Mouse (Mus musculus) intestine, embryonic 14.5 days (tissue): ENCODE data around the gene Olfr1393. TPM values are rescaled to one million over a fixed set of nuclear protein-coding genes. Genes with fewer than 3 reads are reported as not detected.
A peak's percentile ranks its signal among the peaks of the same experiment; 100 is the strongest.

Experiments
- ATAC-seq: fragments of 200-750 bp; cut with Nextera tagmentation; replicated peaks from 2 replicates; pipeline ENCODE4 v1.8.0; 2017; ENCODE audit warnings: low read depth, moderate number of reproducible peaks, moderate TSS enrichment, moderate library complexity; ENCODE audit not compliant: low FRiP score, low TSS enrichment
- DNase-seq: peaks from one replicate; pipeline ENCODE4 v3.0.0-alpha.2; 2018; ENCODE audit warnings: low spot score
- H3K27ac ChIP-seq: fragments of 300-500 bp; sonication (generic); 2 replicates; pipeline ENCODE4 v1.5.1; 2014; ENCODE audit warnings: low read depth, mild to moderate bottlenecking, control low read depth
- H3K27me3 ChIP-seq: fragments of 300-500 bp; sonication (generic); replicated peaks from 2 replicates; pipeline ENCODE4 v1.6.1; 2014; ENCODE audit warnings: low read length, control low read depth; ENCODE audit not compliant: control insufficient read depth, insufficient read depth
- H3K36me3 ChIP-seq: fragments of 300-500 bp; sonication (generic); 2 replicates; pipeline ENCODE4 v1.6.1; 2014; ENCODE audit warnings: low read length, control low read depth; ENCODE audit not compliant: control insufficient read depth, insufficient read depth
- H3K4me1 ChIP-seq: fragments of 300-500 bp; sonication (generic); replicated peaks from 2 replicates; pipeline ENCODE4 v1.6.1; 2014; ENCODE audit warnings: low read length, control low read depth, mixed read lengths; ENCODE audit not compliant: control insufficient read depth, insufficient read depth
- H3K4me2 ChIP-seq: fragments of 300-500 bp; sonication (generic); 2 replicates; pipeline ENCODE4 v1.6.1; 2014; ENCODE audit warnings: low read length
- H3K4me3 ChIP-seq: fragments of 300-500 bp; sonication (generic); 2 replicates; pipeline ENCODE4 v1.5.1; 2014; ENCODE audit warnings: low read depth, low read length, control low read depth, mixed read lengths
- H3K9ac ChIP-seq: fragments of 300-500 bp; sonication (generic); 2 replicates; pipeline ENCODE4 v1.6.1; 2014; ENCODE audit warnings: mild to moderate bottlenecking, low read length
- H3K9me3 ChIP-seq: fragments of 300-500 bp; sonication (generic); 2 replicates; pipeline ENCODE4 v1.6.1; 2016; ENCODE audit warnings: low read length, control low read depth; ENCODE audit not compliant: control insufficient read depth
- WGBS: fragments of 180-500 bp; shearing (Covaris S2); extraction: QIAGEN DNeasy Blood & Tissue Kit; methylation state at CpG from one replicate; pipeline ENCODE4 v1.1.7; 2014; 5-methylcytosine and 5-hydroxymethylcytosine counted together
- polyA plus RNA-seq: library from polyadenylated mRNA; unstranded; fragments of >200 nt; fragmentation: Nextera tagmentation; extraction: Ambion mirVana; gene quantifications from 2 replicates; pipeline ENCODE4 v1.2.1, GENCODE M21; 2014

Gene Olfr1393
- polyA plus RNA-seq, 1 experiment from 2014 or later = not detected

DNA sequence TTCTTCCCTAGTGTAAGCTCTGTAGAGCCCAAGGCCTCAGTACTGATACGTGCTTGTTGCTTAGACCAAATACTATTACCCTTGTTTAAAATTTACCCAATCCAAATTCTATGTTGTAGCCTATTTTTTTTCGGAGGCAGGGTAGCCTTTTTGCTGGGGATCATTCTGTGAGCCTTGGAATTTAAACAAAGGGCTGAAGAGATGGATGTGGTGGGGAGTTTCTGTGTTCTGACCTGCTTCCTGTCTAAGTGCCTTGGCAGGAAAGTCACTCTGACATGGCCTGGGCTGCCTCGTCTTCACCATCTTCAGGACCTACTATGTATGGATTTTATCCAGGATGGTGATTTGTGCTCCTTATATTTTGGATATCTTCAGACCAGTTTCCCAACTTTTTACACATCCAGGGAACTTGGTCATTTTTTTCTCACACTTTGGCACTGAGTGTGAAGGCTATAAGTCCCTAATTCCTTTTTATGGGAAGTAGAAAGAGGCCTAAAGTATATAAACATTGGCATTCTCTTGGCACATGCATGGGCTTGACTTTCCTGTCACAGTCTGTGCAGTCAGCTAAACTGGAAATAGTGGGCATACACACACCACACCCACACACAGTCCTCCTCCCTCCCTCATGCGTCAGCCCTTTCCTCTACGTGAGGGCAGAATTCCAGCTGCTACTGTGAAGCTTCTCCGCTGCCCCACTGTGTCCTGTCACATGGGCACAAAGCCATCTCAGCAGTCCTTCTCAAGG, 29.7 kb upstream of the Olfr1393 start:
- Histone ChIP-seq H3K4me2 (no peak overlapping the region), H3K4me1 (peaks cover 63% of the 10 kb centered on the region), H3K9ac (no peak overlapping the region), H3K4me3 (no peak overlapping the region), H3K36me3 (peaks cover 9% of the 10 kb centered on the region; the same call in 1 of the 2 replicates), H3K27me3 (no peaks in the 10 kb centered on the region), H3K27ac (peak overlapping the region; percentile 88; the same call in 1 of the 2 replicates), H3K9me3 (no peaks in the 10 kb centered on the region)
- WGBS = 46% methylated on average over 6 of the region's 6 CpGs
- ATAC-seq (no peak), DNase-seq (no peak)

DNA sequence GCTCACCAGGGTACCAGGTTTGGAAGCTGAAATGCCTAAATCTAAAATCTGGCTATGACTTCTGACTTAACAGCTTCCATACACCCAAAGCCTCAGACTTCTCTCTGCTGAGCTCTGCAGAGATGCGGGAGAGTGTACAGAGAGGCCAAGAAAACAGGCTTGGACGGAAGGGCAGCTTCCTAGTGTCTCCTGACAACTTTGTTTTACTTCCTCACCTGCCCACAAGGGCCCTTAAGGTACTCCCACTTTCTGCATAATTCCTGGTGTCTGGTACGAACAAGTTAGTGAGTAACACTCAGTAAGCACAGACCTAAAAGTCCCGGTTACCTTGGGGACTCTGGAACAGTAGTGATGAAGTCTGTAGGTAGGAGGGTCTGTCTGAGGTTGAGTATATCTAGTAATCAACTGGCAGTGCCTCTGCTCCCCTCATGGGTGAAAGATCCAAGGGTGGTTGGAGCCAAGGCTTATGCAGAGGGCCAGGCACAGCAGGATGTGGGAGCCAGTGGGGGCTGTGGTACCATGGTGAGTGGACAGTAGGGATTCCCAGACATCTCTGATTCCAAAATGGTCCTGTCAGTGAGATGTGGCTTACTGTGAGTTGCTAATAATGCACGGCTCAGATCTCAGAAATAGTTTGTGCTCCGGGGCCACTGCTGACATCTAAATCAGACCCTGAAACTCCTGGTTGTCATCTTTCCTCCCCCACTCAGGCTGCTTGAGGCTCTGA, 29.0 kb upstream of the Olfr1393 start:
- H3K4me3 ChIP-seq = no peak overlapping the region
- H3K27ac ChIP-seq = peak overlapping the region; percentile 88; the same call in 1 of the 2 replicates
- H3K36me3 ChIP-seq = peaks cover 16% of the 10 kb centered on the region
- peak overlapping the region; percentile 87; the same call in 1 of the 2 replicates for H3K4me2 ChIP-seq
- H3K9ac ChIP-seq = no peak overlapping the region
- no peaks in the 10 kb centered on the region for H3K9me3 ChIP-seq
- WGBS = 80% methylated on average over 6 of the region's 6 CpGs
- ATAC-seq = no peak
- DNase-seq = no peak
- H3K27me3 ChIP-seq = no peaks in the 10 kb centered on the region
- H3K4me1 ChIP-seq = peaks cover 63% of the 10 kb centered on the region

DNA sequence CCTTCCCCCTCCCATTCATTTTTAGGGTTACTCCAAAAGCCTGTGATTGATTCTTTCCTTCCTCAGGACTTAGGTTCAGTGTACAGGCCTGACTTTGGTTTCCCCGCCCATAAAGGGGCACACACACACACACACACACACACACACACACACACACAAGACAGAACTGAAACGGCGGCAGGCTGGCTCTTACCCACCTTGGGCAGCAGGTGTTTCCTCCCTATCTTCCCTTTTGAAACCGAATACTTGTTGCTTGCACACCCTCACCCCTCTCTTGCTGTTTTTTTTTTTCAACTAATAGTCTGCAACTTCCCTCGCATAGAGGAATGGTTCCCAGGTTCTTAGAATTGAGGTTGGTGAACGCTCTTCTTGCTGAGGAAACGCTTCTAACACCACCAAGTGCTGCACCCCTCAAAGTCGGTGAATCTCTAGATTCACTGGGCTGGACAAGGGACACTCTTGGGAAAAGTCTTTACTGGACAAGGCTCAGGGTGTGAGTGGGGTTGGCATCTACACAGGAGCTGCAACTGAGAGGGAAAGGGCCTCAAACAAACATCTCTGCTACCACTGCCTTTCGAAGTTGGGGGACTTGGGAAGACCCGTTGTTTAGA, 28.2 kb upstream of the Olfr1393 start:
- ATAC-seq = no peak
- 22% methylated on average over 10 of the region's 10 CpGs for WGBS
- no peak for DNase-seq

DNA sequence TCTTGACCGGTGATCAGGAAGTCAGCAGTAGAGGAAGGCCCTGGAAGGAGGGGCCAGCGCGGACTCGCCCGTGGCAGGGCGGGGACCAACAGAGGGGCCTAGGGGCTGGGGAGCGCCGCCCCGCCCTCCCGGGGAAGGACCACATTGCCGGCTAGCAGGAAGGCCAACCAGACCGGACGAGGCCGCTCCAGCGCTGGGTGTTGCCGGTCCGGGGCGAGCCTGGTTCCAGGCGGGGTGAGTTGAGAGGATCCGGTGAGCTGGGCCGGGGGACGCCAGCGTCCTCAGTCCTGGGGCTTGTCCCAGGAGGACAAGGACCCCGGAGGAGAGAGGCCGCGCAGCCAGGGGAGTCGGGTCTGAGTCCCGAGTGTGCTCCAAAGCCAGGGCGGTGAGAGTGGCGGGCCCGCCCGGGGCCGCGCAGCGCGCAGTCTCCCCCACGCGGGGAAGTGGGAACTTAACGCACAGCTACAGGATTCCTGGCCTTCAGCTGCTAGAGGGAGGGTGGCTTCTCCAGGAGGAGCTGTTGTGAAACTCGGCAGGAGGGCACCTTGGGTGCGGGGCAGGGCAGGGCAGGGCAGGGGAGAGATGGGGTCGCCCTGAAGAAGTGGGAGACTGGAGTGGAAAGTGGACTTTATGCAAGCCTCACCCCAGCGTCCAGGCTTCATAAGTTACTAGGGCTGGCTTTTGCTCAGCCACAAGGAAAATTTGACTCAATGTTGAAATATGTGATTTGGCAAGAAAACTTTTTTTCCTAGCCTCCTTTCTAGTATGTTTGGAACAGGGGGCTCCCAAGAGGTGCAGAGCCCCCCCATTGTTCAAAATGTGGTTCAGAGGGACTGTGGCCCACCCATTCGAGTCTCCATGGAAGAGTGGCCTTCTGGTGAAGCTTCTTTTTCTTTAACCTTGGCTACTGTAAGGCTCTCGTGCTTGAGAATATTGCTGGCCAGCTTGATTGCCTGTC, 27.4 kb upstream of the Olfr1393 start:
- Histone ChIP-seq H3K4me1 (peaks cover 51% of the 10 kb centered on the region), H3K9me3 (no peaks in the 10 kb centered on the region), H3K4me3 (peak overlapping the region; percentile 65), H3K27me3 (no peaks in the 10 kb centered on the region), H3K4me2 (peak overlapping the region; percentile 87), H3K36me3 (peaks cover 31% of the 10 kb centered on the region), H3K27ac (peak overlapping the region; percentile 88), H3K9ac (peak overlapping the region; percentile 78)
- DNase-seq = peak; percentile 91
- WGBS = 2% methylated on average over 45 of the region's 45 CpGs
- peak; percentile 93 for ATAC-seq

More for the DNA sequence above, 28.2 kb upstream of the Olfr1393 start:
- Histone ChIP-seq H3K4me1 (peaks cover 59% of the 10 kb centered on the region), H3K36me3 (peaks cover 24% of the 10 kb centered on the region), H3K27me3 (no peaks in the 10 kb centered on the region), H3K9me3 (no peaks in the 10 kb centered on the region), H3K9ac (peak overlapping the region; percentile 78), H3K4me2 (peak overlapping the region; percentile 87), H3K27ac (peak overlapping the region; percentile 88), H3K4me3 (peak overlapping the region; percentile 65)

DNA sequence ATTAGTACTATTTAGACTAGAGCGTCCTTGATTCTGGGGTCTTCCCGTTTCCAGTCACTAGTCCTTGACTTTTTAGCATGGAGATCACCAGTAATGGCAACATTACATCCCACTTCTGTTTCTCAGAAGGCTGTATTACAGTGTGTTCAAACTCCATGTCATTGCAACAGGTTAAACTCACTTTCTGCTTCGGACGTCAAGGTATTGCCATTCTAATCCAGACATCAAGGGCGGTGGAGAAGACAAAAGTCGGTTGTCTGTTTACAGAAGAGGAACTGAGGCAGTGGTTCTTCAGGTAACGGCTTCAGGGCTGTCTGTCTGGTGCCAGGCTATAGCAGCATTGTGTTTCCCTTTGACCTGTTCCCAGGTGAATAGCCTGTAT, 26.7 kb upstream of the Olfr1393 start:
- no peaks in the 10 kb centered on the region for H3K9me3 ChIP-seq
- ATAC-seq = no peak
- DNase-seq = no peak
- H3K27me3 ChIP-seq = no peaks in the 10 kb centered on the region
- peak overlapping the region; percentile 78 for H3K9ac ChIP-seq
- 56% methylated on average over 7 of the region's 7 CpGs for WGBS
- peak overlapping the region; percentile 88; the same call in 1 of the 2 replicates for H3K27ac ChIP-seq
- H3K36me3 ChIP-seq = peaks cover 34% of the 10 kb centered on the region
- peaks cover 45% of the 10 kb centered on the region for H3K4me1 ChIP-seq
- H3K4me3 ChIP-seq = peak overlapping the region; percentile 65
- peak overlapping the region; percentile 87 for H3K4me2 ChIP-seq

DNA sequence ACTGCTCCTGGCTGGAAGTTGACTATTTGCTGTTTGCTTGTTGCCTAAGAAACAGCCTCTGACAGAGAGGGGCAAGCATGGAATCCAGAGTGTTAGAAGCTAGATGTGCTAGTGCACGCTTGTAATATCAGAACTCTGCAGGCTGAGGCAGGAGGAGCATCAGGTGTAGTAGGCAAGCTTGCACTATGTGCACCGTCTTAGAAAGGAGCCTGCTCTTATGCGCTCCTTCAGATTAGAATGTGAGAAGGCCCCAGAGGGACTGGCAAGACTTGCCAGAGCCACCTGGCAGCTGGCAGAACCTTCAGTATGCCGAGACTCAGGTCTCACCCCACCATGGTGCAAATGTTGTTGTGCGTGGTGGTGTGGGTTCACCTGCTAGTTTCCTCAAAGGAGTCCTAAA, 26.1 kb upstream of the Olfr1393 start:
- Histone ChIP-seq H3K27ac (no peak overlapping the region), H3K4me1 (peaks cover 38% of the 10 kb centered on the region), H3K4me3 (0 out of 2 replicates have a peak overlapping the region, but pooled peaks have one; percentile 65), H3K36me3 (peaks cover 39% of the 10 kb centered on the region), H3K27me3 (no peaks in the 10 kb centered on the region), H3K9ac (no peak overlapping the region), H3K4me2 (peak overlapping the region; percentile 87), H3K9me3 (no peaks in the 10 kb centered on the region)
- WGBS = 92% methylated on average over 5 of the region's 5 CpGs
- DNase-seq (no peak), ATAC-seq (no peak)

DNA sequence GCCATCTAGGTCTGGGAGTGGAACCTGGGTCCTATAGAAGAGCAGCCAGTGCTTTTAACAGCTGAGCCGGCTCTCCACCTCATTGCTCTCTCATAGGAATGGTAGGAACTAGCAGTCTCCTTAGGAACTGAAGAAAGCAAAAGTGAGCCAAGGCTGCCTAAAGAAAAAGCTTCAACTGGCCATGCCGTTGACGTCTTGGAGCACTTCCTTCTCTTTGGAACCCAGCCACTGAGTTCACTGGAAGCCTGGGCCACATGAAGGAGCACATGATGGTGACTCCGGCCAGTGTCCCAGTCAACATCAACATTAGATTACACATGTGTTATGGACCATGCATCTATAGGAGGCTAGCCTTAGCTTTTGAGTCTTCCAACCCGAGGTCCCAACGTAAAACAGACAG, 25.1 kb upstream of the Olfr1393 start:
- no peaks in the 10 kb centered on the region for H3K9me3 ChIP-seq
- ATAC-seq (no peak), DNase-seq (no peak)
- H3K36me3 ChIP-seq = peaks cover 44% of the 10 kb centered on the region
- WGBS = 93% methylated on average over 6 of the region's 6 CpGs
- H3K27ac ChIP-seq = no peak overlapping the region
- no peak overlapping the region for H3K9ac ChIP-seq
- no peaks in the 10 kb centered on the region for H3K27me3 ChIP-seq
- H3K4me3 ChIP-seq = no peak overlapping the region
- peaks cover 35% of the 10 kb centered on the region for H3K4me1 ChIP-seq
- H3K4me2 ChIP-seq = no peak overlapping the region

DNA sequence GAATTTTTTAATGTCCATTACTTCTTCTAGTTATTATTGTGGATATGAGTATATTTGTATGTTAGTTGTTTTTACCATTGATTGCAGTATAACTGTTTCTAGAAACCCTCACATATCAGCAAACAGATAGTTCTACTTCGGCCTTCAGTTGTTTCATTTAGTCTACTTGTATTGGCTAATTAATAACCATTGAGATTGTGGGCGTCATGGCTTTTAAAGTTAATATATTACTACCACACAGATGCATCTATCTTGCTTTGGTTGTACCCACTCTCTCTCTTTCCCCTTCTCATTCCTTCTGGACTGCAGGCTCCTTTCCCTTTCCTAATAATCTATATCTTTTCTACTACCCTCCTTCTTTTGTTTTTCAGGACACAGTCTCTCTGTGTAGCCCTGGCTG, 18.8 kb upstream of the Olfr1393 start:
- DNase-seq = no peak
- Histone ChIP-seq H3K27me3 (no peaks in the 10 kb centered on the region), H3K4me1 (no peaks in the 10 kb centered on the region), H3K4me3 (no peak overlapping the region), H3K9me3 (no peaks in the 10 kb centered on the region), H3K9ac (no peak overlapping the region), H3K4me2 (no peak overlapping the region), H3K27ac (no peak overlapping the region), H3K36me3 (peaks cover 69% of the 10 kb centered on the region)
- ATAC-seq = no peak
- WGBS = 66% methylated on average over 2 of the region's 2 CpGs
